ENCODE assay signal across 8 mouse cellular contexts in genomic region chr4:151610266-151610665, GRCm38 (mm10).
A peak's percentile ranks its signal among the peaks of the same experiment; 100 is the strongest.
DNase-seq lines count a peak whose midpoint lies in the region; ATAC-seq lines count a peak whose summit lies in the region.

No protein-coding gene starts in this region.

- H3K9me3 ChIP-seq in kidney, embryonic 16.5 days (ENCODE audit: low read length), result peaks cover 9% of the 10 kb centered on the region; the same call in 1 of the 2 replicates
- H3K9me3 ChIP-seq in hindbrain, embryonic 11.5 days (ENCODE audit: control insufficient read depth, low read length), result no peaks in the 10 kb centered on the region
- no peaks in the 10 kb centered on the region for H3K9me3 ChIP-seq in limb, embryonic 11.5 days (ENCODE audit: control insufficient read depth, low read length)

- H3K4me1 ChIP-seq in kidney, embryonic 16.5 days (ENCODE audit: insufficient read depth, low read length), result no peaks in the 10 kb centered on the region
- H3K4me1 ChIP-seq in hindbrain, embryonic 11.5 days (replicated peaks; ENCODE audit: control insufficient read depth, insufficient read depth, low read length), result no peaks in the 10 kb centered on the region
- no peaks in the 10 kb centered on the region for H3K4me1 ChIP-seq in limb, embryonic 11.5 days (ENCODE audit: control insufficient read depth, insufficient read depth, low read length)

- DNase-seq in kidney, adult 11 months, result peak; percentile 16
- DNase-seq in adipocyte (ENCODE audit: low spot score), result peak; percentile 20
- DNase-seq in cerebellum, postnatal 4 days (ENCODE audit: low spot score in 2 of 2), result peak; percentile 42 to 73
- DNase-seq in hindbrain, embryonic 11.5 days (ENCODE audit: low spot score), result peak; percentile 84
- DNase-seq in limb, embryonic 11.5 days (ENCODE audit: low spot score), result peak; percentile 76
- DNase-seq in ovary, postnatal 10 days (ENCODE audit: low spot score), result peak; percentile 9
- DNase-seq in natural killer cell, adult 2 months (ENCODE audit: low spot score in 2 of 2), result no peak

- no peak for ATAC-seq in kidney, embryonic 16.5 days (ENCODE audit: low FRiP score, low TSS enrichment)
- 0 out of 2 replicates have a peak, but pooled peaks have one; percentile 49 for ATAC-seq in hindbrain, embryonic 11.5 days (ENCODE audit: low FRiP score)
- ATAC-seq in limb, embryonic 11.5 days (ENCODE audit: insufficient number of reproducible peaks, low FRiP score, low TSS enrichment, low read depth), result no peak

- no peak overlapping the region for H3K4me2 ChIP-seq in kidney, embryonic 16.5 days (replicated peaks; ENCODE audit: low read depth, low read length)
- H3K4me2 ChIP-seq in hindbrain, embryonic 11.5 days (replicated peaks; ENCODE audit: low read depth, low read length), result no peak overlapping the region
- H3K4me2 ChIP-seq in limb, embryonic 11.5 days (ENCODE audit: low read depth, severe bottlenecking), result no peak overlapping the region

- no peak overlapping the region for H3K27ac ChIP-seq in kidney, embryonic 16.5 days (ENCODE audit: low read length)
- H3K27ac ChIP-seq in hindbrain, embryonic 11.5 days (ENCODE audit: low read depth, low read length), result no peak overlapping the region
- H3K27ac ChIP-seq in limb, embryonic 11.5 days (replicated peaks; ENCODE audit: low read depth, low read length), result no peak overlapping the region

- H3K27me3 ChIP-seq in kidney, embryonic 16.5 days (ENCODE audit: insufficient read depth, low read length), result no peaks in the 10 kb centered on the region; the same call in 1 of the 2 replicates
- no peaks in the 10 kb centered on the region for H3K27me3 ChIP-seq in hindbrain, embryonic 11.5 days (ENCODE audit: control insufficient read depth, insufficient read depth, low read length)
- H3K27me3 ChIP-seq in limb, embryonic 11.5 days (ENCODE audit: control insufficient read depth, insufficient read depth, low read length), result no peaks in the 10 kb centered on the region

- no peaks in the 10 kb centered on the region for H3K36me3 ChIP-seq in kidney, embryonic 16.5 days (ENCODE audit: insufficient read depth, low read length)
- H3K36me3 ChIP-seq in hindbrain, embryonic 11.5 days (ENCODE audit: control insufficient read depth, insufficient read depth, low read length), result no peaks in the 10 kb centered on the region
- no peaks in the 10 kb centered on the region for H3K36me3 ChIP-seq in limb, embryonic 11.5 days (ENCODE audit: control insufficient read depth, insufficient read depth, low read length)

- no peak overlapping the region for H3K4me3 ChIP-seq in kidney, embryonic 16.5 days (ENCODE audit: low read length)
- H3K4me3 ChIP-seq in hindbrain, embryonic 11.5 days (ENCODE audit: low read depth, low read length), result no peak overlapping the region
- H3K4me3 ChIP-seq in limb, embryonic 11.5 days (ENCODE audit: low read depth, low read length), result no peak overlapping the region

- H3K9ac ChIP-seq in kidney, embryonic 16.5 days (replicated peaks; ENCODE audit: low read length), result no peak overlapping the region
- no peak overlapping the region for H3K9ac ChIP-seq in hindbrain, embryonic 11.5 days (ENCODE audit: low read depth, low read length)
- H3K9ac ChIP-seq in limb, embryonic 11.5 days (ENCODE audit: low read length), result no peak overlapping the region

- 18% methylated on average over 8 of the region's 8 CpGs for WGBS in kidney, embryonic 16.5 days
- WGBS in hindbrain, embryonic 11.5 days, result 16% methylated on average over 8 of the region's 8 CpGs
- WGBS in limb, embryonic 11.5 days, result 18% methylated on average over 8 of the region's 8 CpGs

Comparison
In these comparisons a context has a peak if more than half of its experiments do, and no peak if none do; other contexts are left out.
1. DNase-seq: peak in kidney, adult 11 months (single experiment), adipocyte (single experiment), cerebellum, postnatal 4 days (2 of 2), hindbrain, embryonic 11.5 days (single experiment), limb, embryonic 11.5 days (single experiment) and ovary, postnatal 10 days (single experiment); none in natural killer cell, adult 2 months (0 of 2).